Mouse (Mus musculus): ENCODE results near the gene Poc1b. TPM values are rescaled to one million over a fixed set of nuclear protein-coding genes. Genes with fewer than 3 reads are reported as not detected.
A peak's percentile ranks its signal among the peaks of the same experiment; 100 is the strongest.

The Poc1b gene
- polyA plus RNA-seq, 1 experiment from 2014 or later = 33.5 TPM

DNA sequence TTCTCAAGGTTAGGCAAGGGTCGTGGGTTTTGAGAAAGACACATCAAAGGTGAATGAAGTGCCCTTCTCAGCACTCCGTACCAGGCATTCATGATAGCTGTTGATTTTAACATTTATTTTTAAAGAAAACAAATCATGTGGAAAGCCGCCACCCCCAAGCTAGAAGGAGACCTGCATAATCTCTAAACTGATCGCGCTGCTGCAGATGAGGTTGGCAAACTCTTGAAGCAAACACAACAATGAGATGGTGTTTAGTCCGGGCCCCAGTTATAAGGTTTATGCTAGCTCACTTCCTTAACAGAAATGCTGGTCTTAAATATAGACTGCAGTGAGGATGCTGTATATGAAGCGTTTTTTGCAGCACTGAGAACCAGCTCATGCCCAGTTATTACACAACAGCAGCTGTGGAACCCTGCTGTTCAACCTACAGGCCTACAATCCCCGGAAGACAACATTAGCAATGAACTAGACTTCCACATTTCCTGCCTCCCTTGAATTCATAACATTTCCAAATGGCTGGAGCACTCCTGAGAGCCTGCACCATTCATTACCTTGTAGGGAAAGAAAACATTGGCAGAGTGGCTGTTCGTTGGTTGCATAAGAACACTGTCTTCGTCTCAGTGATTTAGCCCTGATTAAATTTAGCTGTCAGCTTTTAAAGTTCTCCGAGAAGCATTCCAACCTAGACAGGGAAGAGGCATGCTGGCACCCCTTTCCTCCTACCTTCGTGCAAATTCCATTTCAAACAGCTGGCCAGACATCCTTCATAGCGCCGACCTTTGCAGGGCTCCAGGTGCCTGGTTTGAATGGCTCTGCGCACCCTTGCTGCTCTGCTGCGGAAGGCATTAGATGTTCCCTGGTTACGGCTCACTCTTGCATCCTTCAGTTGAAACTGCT is 121.4 kb downstream of the Poc1b start:
- 19% methylated on average over 17 of the region's 17 CpGs for WGBS
- Histone ChIP-seq H3K36me3 (ENCODE audit: insufficient read depth) (no peaks in the 10 kb centered on the region), H3K4me2 (peak overlapping the region; percentile 40), H3K27ac (ENCODE audit: low read depth) (peak overlapping the region; percentile 88), H3K9ac (no peak overlapping the region), H3K9me3 (ENCODE audit: low read depth, low read length) (no peaks in the 10 kb centered on the region), H3K4me3 (ENCODE audit: low read depth, low read length) (no peak overlapping the region), H3K27me3 (ENCODE audit: insufficient read depth, low read length) (no peaks in the 10 kb centered on the region), H3K4me1 (ENCODE audit: insufficient read depth) (peaks cover 17% of the 10 kb centered on the region)
- DNase-seq = peak; percentile 59
- ATAC-seq (ENCODE audit: insufficient read depth) = no peak
- TF ChIP-seq CTCF (IDR thresholded peaks at IDR 0.05; ENCODE audit: low read depth) = no peak

DNA sequence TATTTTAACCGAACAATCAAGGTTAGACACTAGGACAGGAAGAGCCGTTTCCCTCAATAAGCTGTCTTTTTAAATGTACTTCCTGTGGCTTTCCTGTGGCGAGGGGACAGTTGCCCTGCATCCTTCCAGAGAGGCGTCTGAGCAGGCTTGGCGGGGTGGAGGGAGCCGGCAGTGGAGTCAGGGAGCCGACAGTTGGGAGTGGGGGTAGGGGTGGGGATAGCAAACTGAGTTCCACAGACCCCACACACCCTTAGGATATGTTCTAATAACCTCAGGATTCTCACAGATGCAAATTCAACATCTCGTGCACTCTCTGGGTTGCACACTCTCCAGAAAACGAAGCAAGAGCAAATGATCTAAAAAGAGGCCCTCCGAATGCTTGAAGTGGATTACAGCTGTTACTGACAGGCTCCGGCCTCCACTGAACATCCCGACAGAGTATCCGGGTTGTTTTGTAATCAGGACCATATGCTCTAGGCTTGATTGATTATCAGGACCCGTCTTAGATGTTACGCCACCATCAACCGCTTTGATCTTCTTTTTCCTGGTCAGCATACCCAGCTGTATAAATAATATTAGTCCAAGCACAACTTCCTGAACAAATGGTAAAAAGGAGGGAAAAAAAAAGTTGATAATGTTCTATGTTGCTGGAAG is 122.3 kb downstream of the Poc1b start:
- Histone ChIP-seq H3K9ac (0 out of 2 replicates have a peak overlapping the region, but pooled peaks have one; percentile 4), H3K4me3 (ENCODE audit: low read depth, low read length) (no peak overlapping the region), H3K4me1 (ENCODE audit: insufficient read depth) (peaks cover 17% of the 10 kb centered on the region), H3K4me2 (peak overlapping the region; percentile 40), H3K27me3 (ENCODE audit: insufficient read depth, low read length) (no peaks in the 10 kb centered on the region), H3K9me3 (ENCODE audit: low read depth, low read length) (no peaks in the 10 kb centered on the region), H3K36me3 (ENCODE audit: insufficient read depth) (no peaks in the 10 kb centered on the region), H3K27ac (ENCODE audit: low read depth) (peak overlapping the region; percentile 88)
- TF ChIP-seq CTCF (IDR thresholded peaks at IDR 0.05; ENCODE audit: low read depth) = no peak
- 9% methylated on average over 16 of the region's 16 CpGs for WGBS
- DNase-seq (peak; percentile 90), ATAC-seq (ENCODE audit: insufficient read depth) (peak; percentile 92)

DNA sequence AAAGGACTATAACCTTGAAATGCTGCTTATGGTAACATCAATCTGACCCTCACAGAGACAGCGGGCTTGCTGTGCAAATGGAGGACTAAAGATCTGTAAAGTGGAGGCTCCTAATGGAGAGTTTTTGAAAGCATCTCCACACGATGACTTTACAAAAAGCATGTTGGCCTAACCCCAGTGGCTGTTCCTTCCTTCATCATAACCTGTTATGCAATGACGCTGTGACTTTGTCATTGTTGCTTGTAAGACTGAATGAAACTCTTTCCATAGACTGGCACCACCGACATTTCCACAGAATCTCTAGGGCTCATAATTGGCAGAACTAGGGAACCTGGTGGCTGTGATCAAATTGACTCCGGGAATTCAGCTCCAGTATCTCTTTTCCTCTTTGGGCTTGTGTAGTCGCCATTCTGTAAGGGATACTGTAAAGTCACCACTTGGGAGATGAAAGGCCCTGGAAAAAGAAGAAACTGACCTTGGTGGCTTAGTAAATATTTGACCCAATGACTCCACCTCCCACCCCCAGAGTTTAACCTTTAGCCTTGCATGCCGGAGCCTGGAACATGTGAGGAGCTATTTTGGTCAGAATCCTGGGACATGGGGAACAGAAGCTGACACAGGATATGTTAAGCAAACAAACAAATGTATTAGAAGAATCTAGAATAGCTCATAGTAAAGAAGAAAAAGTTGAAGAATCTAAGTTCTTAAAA is 125.8 kb downstream of the Poc1b start:
- ATAC-seq (ENCODE audit: insufficient read depth) = no peak
- Histone ChIP-seq H3K4me3 (ENCODE audit: low read depth, low read length) (no peak overlapping the region), H3K4me1 (ENCODE audit: insufficient read depth) (peaks cover 15% of the 10 kb centered on the region), H3K36me3 (ENCODE audit: insufficient read depth) (no peaks in the 10 kb centered on the region), H3K4me2 (no peak overlapping the region), H3K27me3 (ENCODE audit: insufficient read depth, low read length) (no peaks in the 10 kb centered on the region), H3K9ac (no peak overlapping the region), H3K9me3 (ENCODE audit: low read depth, low read length) (no peaks in the 10 kb centered on the region), H3K27ac (ENCODE audit: low read depth) (no peak overlapping the region)
- no peak for TF ChIP-seq CTCF (IDR thresholded peaks at IDR 0.05; ENCODE audit: low read depth)
- WGBS = 60% methylated on average over 7 of the region's 7 CpGs
- no peak for DNase-seq

DNA sequence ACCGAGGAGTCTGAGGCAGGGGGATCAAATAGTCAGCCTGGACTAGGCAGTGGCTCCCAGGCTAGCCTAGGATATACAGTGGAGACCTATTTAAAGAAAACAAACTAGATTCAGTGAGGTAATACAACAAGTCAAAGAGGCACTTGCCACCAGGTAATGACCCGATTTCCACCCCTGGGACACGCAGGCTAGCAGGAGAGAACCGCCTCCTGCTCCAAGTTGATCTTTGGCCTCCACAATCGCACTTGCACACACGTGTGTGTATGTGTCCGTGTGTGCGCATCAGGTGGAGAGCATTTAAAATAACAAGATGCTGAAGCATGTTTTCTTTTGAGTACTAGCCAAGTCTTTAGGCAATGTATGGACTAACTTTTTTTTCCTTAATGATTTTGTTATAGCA is 127.5 kb downstream of the Poc1b start:
- no peak for ATAC-seq (ENCODE audit: insufficient read depth)

DNA sequence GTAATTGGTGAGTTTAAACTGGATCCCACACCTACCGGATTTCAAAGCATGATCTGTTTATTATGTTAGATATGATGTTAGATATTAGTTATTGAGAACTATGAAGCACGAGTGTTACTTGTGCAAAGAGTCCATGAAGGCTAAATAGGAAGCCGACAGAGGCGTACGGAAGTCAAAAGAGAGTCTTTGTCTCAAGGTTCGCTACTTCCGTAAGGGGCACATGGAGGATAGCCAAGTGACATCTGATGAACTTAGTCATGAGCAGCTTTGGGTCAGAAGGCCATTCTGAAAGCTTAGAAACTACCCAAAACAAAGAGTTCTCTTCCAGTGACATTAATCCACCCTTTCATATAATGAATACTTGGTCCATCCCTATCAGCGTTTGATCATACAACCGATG is 128.2 kb downstream of the Poc1b start:
- Histone ChIP-seq H3K4me1 (ENCODE audit: insufficient read depth) (peaks cover 5% of the 10 kb centered on the region), H3K4me2 (no peak overlapping the region), H3K4me3 (ENCODE audit: low read depth, low read length) (no peak overlapping the region), H3K36me3 (ENCODE audit: insufficient read depth) (no peaks in the 10 kb centered on the region), H3K27ac (ENCODE audit: low read depth) (no peak overlapping the region), H3K9me3 (ENCODE audit: low read depth, low read length) (no peaks in the 10 kb centered on the region), H3K9ac (no peak overlapping the region), H3K27me3 (ENCODE audit: insufficient read depth, low read length) (no peaks in the 10 kb centered on the region)
- no peak for ATAC-seq (ENCODE audit: insufficient read depth)
- TF ChIP-seq CTCF (IDR thresholded peaks at IDR 0.05; ENCODE audit: low read depth) = no peak
- 83% methylated on average over 9 of the region's 9 CpGs for WGBS
- no peak for DNase-seq

More for the DNA sequence above, 127.5 kb downstream of the Poc1b start:
- DNase-seq = no peak
- H3K4me2 ChIP-seq = no peak overlapping the region
- H3K27me3 ChIP-seq (ENCODE audit: insufficient read depth, low read length) = no peaks in the 10 kb centered on the region
- no peaks in the 10 kb centered on the region for H3K9me3 ChIP-seq (ENCODE audit: low read depth, low read length)
- H3K4me1 ChIP-seq (ENCODE audit: insufficient read depth) = peaks cover 5% of the 10 kb centered on the region
- TF ChIP-seq CTCF (IDR thresholded peaks at IDR 0.05; ENCODE audit: low read depth) = no peak
- H3K27ac ChIP-seq (ENCODE audit: low read depth) = no peak overlapping the region
- no peak overlapping the region for H3K4me3 ChIP-seq (ENCODE audit: low read depth, low read length)
- WGBS = 89% methylated on average over 8 of the region's 8 CpGs
- no peak overlapping the region for H3K9ac ChIP-seq
- no peaks in the 10 kb centered on the region for H3K36me3 ChIP-seq (ENCODE audit: insufficient read depth)

DNA sequence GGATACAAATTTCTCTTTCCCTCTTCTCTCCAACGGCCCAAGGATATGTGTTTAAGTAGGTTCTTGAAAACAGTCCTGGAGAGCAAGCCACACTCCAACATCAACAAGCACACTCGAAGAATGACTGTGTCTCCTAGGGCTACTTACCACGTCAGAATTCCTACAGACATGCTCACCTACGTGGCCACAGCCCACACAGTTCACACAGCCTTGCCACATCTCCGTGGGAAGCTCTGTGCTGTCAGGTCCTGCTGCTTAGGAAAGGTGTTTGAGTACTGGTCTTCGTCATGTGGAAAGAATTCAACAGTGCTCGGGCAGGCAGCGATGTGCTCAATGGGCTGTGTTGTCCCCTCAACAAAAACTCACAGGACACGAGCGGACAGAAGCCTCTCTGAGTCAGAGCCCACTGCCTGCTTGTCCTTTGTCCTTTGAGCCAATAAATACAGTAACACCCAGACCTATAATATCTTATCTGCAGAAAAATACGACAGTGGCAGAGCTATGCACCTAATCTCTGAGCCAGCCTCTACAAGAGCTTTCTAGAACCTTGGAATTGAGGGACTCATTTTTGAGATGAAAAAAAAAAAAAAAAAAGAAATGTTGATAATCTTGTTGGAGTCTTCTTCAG is 130.5 kb downstream of the Poc1b start:
- H3K4me1 ChIP-seq (ENCODE audit: insufficient read depth) = peaks cover 15% of the 10 kb centered on the region
- no peak overlapping the region for H3K9ac ChIP-seq
- no peaks in the 10 kb centered on the region for H3K9me3 ChIP-seq (ENCODE audit: low read depth, low read length)
- no peaks in the 10 kb centered on the region for H3K27me3 ChIP-seq (ENCODE audit: insufficient read depth, low read length)
- DNase-seq (no peak), ATAC-seq (ENCODE audit: insufficient read depth) (no peak)
- H3K27ac ChIP-seq (ENCODE audit: low read depth) = peak overlapping the region; percentile 43; the same call in 1 of the 2 replicates
- TF ChIP-seq CTCF (IDR thresholded peaks at IDR 0.05; ENCODE audit: low read depth) = no peak
- no peak overlapping the region for H3K4me2 ChIP-seq
- WGBS = 50% methylated on average over 11 of the region's 11 CpGs
- no peaks in the 10 kb centered on the region for H3K36me3 ChIP-seq (ENCODE audit: insufficient read depth)
- H3K4me3 ChIP-seq (ENCODE audit: low read depth, low read length) = no peak overlapping the region
